Mouse (Mus musculus): ENCODE results near the gene Ccrl2. TPM values are rescaled to one million over a fixed set of nuclear protein-coding genes. Genes with fewer than 3 reads are reported as not detected.
A peak's percentile ranks its signal among the peaks of the same experiment; 100 is the strongest.

Ccrl2 gene
- polyA plus RNA-seq, 1 experiment from 2014 or later, result 15.7 TPM

- H3K9ac ChIP-seq (ENCODE audit: low read depth, low read length), result no peak within 1 kb of the TSS
- H3K36me3 ChIP-seq (ENCODE audit: control insufficient read depth, insufficient read depth), result no peaks in the 10 kb centered on the region
- no peaks in the 10 kb centered on the region for H3K27me3 ChIP-seq (ENCODE audit: control insufficient read depth, insufficient read depth, low read depth, low read length)
- ATAC-seq (ENCODE audit: low read depth), result peak; percentile 66; the same call in 1 of the 2 replicates
- no peaks in the 10 kb centered on the region for H3K9me3 ChIP-seq (replicated peaks; ENCODE audit: control insufficient read depth, low read length)
- peaks cover 2% of the 10 kb centered on the region; the same call in 1 of the 2 replicates for H3K4me1 ChIP-seq (ENCODE audit: control insufficient read depth, low read depth, low read length)
- H3K27ac ChIP-seq (ENCODE audit: low read length), result no peak within 1 kb of the TSS
- peak within 1 kb of the TSS; percentile 3; the same call in 1 of the 2 replicates for H3K4me3 ChIP-seq (ENCODE audit: low read depth, low read length)
- H3K4me2 ChIP-seq (ENCODE audit: low read depth, low read length), result no peak within 1 kb of the TSS
- WGBS (ENCODE audit: insufficient replicate concordance), result 24% methylated on average over 5 of the region's 5 CpGs
Observed at GRCm38 (mm10) chr9:111019022-111019421, 38.3 kb downstream of the Ccrl2 start, which contains the start of gene Ltf. Gene Ltf (plus strand): TSS chr9:111019271.

DNA sequence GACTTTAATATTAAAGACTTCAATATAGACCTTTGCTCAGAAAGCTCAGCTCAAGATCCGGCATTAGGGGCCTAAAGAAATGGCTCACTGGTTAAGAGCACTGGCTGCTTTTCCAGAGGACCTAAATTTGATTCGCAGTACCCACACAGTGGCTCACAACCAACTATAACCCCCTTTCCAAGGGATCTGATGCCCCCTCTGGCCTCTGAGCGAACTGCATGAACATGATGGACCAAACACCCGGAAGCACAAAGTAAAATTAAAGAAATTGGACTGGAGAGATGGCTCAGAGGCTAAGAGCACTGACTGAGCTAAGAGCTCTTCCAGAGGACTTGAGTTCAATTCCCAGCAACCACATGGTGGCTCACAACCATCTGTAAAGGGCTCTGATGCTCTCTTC lies 41.7 kb downstream of the Ccrl2 start:
- no peaks in the 10 kb centered on the region for H3K27me3 ChIP-seq (ENCODE audit: control insufficient read depth, insufficient read depth, low read depth, low read length)
- WGBS (ENCODE audit: insufficient replicate concordance), result 70% methylated on average over 4 of the region's 4 CpGs
- H3K9ac ChIP-seq (ENCODE audit: low read depth, low read length), result no peak overlapping the region
- no peaks in the 10 kb centered on the region for H3K36me3 ChIP-seq (ENCODE audit: control insufficient read depth, insufficient read depth)
- no peak for ATAC-seq (ENCODE audit: low read depth)
- H3K4me3 ChIP-seq (ENCODE audit: low read depth, low read length), result no peak overlapping the region
- H3K4me1 ChIP-seq (ENCODE audit: control insufficient read depth, low read depth, low read length), result peaks cover 2% of the 10 kb centered on the region; the same call in 1 of the 2 replicates
- no peak overlapping the region for H3K27ac ChIP-seq (ENCODE audit: low read length)
- no peak overlapping the region for H3K4me2 ChIP-seq (ENCODE audit: low read depth, low read length)
- H3K9me3 ChIP-seq (replicated peaks; ENCODE audit: control insufficient read depth, low read length), result no peaks in the 10 kb centered on the region

- H3K4me3 ChIP-seq (ENCODE audit: low read depth, low read length), result no peak overlapping the region
- H3K4me2 ChIP-seq (ENCODE audit: low read depth, low read length), result no peak overlapping the region
- no peak for ATAC-seq (ENCODE audit: low read depth)
- H3K4me1 ChIP-seq (ENCODE audit: control insufficient read depth, low read depth, low read length), result no peaks in the 10 kb centered on the region
- H3K36me3 ChIP-seq (ENCODE audit: control insufficient read depth, insufficient read depth), result no peaks in the 10 kb centered on the region
- H3K9ac ChIP-seq (ENCODE audit: low read depth, low read length), result no peak overlapping the region
- H3K27me3 ChIP-seq (ENCODE audit: control insufficient read depth, insufficient read depth, low read depth, low read length), result no peaks in the 10 kb centered on the region
- no peak overlapping the region for H3K27ac ChIP-seq (ENCODE audit: low read length)
- 34% methylated on average over 3 of the region's 3 CpGs for WGBS (ENCODE audit: insufficient replicate concordance)
- no peaks in the 10 kb centered on the region for H3K9me3 ChIP-seq (replicated peaks; ENCODE audit: control insufficient read depth, low read length)
Observed at GRCm38 (mm10) chr9:111012041-111012440, 45.3 kb downstream of the Ccrl2 start.

DNA sequence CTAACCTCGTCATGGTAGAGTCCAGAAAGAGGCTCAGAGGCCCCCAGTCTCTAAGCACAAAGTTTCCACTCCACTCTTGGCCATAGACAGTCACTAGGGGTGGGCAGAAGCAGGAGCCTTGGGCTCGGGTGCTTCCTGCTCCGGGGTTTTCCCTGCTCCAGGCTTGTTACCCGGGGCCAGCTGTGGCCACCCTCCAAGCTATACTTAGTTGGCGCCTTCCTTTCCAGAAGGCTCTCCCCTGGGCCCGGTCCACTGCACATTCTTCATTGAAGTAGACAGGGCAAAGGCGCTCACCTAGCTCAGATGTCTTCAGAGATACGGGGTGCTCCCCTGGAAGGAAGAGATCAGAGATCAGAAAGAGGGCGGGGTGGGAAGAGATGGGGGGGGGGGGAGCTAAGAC lies 45.8 kb downstream of the Ccrl2 start:
- H3K4me3 ChIP-seq (ENCODE audit: low read depth, low read length), result no peak overlapping the region
- no peak overlapping the region for H3K27ac ChIP-seq (ENCODE audit: low read length)
- no peaks in the 10 kb centered on the region for H3K9me3 ChIP-seq (replicated peaks; ENCODE audit: control insufficient read depth, low read length)
- no peak for ATAC-seq (ENCODE audit: low read depth)
- H3K36me3 ChIP-seq (ENCODE audit: control insufficient read depth, insufficient read depth), result no peaks in the 10 kb centered on the region
- no peaks in the 10 kb centered on the region for H3K4me1 ChIP-seq (ENCODE audit: control insufficient read depth, low read depth, low read length)
- H3K9ac ChIP-seq (ENCODE audit: low read depth, low read length), result no peak overlapping the region
- H3K4me2 ChIP-seq (ENCODE audit: low read depth, low read length), result no peak overlapping the region
- WGBS (ENCODE audit: insufficient replicate concordance), result 67% methylated on average over 9 of the region's 9 CpGs
- no peaks in the 10 kb centered on the region for H3K27me3 ChIP-seq (ENCODE audit: control insufficient read depth, insufficient read depth, low read depth, low read length)

DNA sequence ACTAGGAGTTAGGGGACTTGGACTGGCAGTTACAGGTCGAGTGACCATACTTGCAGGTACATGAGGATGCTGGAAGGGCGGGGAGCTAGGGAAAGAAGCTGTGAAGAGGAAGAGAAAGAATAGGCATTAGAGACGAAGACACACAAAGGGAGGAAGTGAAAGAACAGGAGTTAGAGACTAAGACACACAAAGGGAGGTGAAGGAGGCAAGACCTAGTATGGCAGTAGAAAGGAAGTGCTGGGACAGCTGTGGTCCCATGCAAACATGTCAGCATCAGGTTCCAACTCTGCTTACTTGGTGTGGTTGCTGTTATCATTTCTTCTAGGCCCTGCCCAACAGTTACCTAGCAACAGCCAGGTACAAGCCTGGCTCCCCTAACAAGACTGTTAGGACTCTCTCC lies 47.6 kb downstream of the Ccrl2 start:
- H3K9me3 ChIP-seq (replicated peaks; ENCODE audit: control insufficient read depth, low read length), result no peaks in the 10 kb centered on the region
- H3K27me3 ChIP-seq (ENCODE audit: control insufficient read depth, insufficient read depth, low read depth, low read length), result no peaks in the 10 kb centered on the region
- H3K9ac ChIP-seq (ENCODE audit: low read depth, low read length), result no peak overlapping the region
- no peaks in the 10 kb centered on the region; the same call in 1 of the 2 replicates for H3K36me3 ChIP-seq (ENCODE audit: control insufficient read depth, insufficient read depth)
- no peaks in the 10 kb centered on the region for H3K4me1 ChIP-seq (ENCODE audit: control insufficient read depth, low read depth, low read length)
- H3K4me3 ChIP-seq (ENCODE audit: low read depth, low read length), result no peak overlapping the region
- no peak overlapping the region for H3K27ac ChIP-seq (ENCODE audit: low read length)
- H3K4me2 ChIP-seq (ENCODE audit: low read depth, low read length), result no peak overlapping the region
- ATAC-seq (ENCODE audit: low read depth), result no peak
- 47% methylated on average over 3 of the region's 3 CpGs for WGBS (ENCODE audit: insufficient replicate concordance)

DNA sequence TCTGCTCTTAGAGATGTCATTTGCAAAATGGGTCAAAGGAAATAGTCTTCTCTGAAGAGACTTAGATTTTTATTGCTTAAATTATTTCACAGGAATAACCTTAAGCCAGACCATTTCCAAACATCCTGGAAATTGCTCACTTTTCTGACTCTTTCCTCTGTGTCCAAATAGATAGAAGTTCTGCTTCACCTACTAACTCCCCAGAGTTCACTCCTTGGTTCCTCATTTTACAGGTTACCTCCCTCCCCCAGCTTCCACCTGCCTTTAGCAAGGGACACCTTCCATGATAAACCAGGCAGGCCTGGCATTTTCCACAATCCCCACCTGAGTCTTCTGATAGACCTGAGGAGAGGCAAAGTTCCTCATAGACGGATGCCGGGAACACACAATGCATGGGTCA lies 50.8 kb downstream of the Ccrl2 start:
- H3K4me1 ChIP-seq (ENCODE audit: control insufficient read depth, low read depth, low read length), result peaks cover 4% of the 10 kb centered on the region
- WGBS (ENCODE audit: insufficient replicate concordance), result 68% methylated on average over 2 of the region's 2 CpGs
- no peak overlapping the region for H3K4me2 ChIP-seq (ENCODE audit: low read depth, low read length)
- H3K9ac ChIP-seq (ENCODE audit: low read depth, low read length), result no peak overlapping the region
- no peak for ATAC-seq (ENCODE audit: low read depth)
- no peaks in the 10 kb centered on the region for H3K9me3 ChIP-seq (replicated peaks; ENCODE audit: control insufficient read depth, low read length)
- H3K36me3 ChIP-seq (ENCODE audit: control insufficient read depth, insufficient read depth), result no peaks in the 10 kb centered on the region; the same call in 1 of the 2 replicates
- H3K4me3 ChIP-seq (ENCODE audit: low read depth, low read length), result no peak overlapping the region
- H3K27me3 ChIP-seq (ENCODE audit: control insufficient read depth, insufficient read depth, low read depth, low read length), result no peaks in the 10 kb centered on the region
- H3K27ac ChIP-seq (ENCODE audit: low read length), result no peak overlapping the region

Other genes starting within 250 kb of the Ccrl2 start
- gene Prss44, start 243.5 kb downstream of the Ccrl2 start, polyA plus RNA-seq (2015; fragmentation: Nextera tagmentation; extraction: Ambion mirVana), result not detected in 2 replicates
- gene Prss43, start 230.8 kb downstream of the Ccrl2 start, polyA plus RNA-seq (2015; fragmentation: Nextera tagmentation; extraction: Ambion mirVana), result not detected in 2 replicates
- not detected in 2 replicates for gene Prss45, start 222.9 kb downstream of the Ccrl2 start, polyA plus RNA-seq (2015; fragmentation: Nextera tagmentation; extraction: Ambion mirVana)
- gene Prss46, start 213.0 kb downstream of the Ccrl2 start, polyA plus RNA-seq (2015; fragmentation: Nextera tagmentation; extraction: Ambion mirVana), result not detected in 2 replicates
- gene Prss50, start 199.6 kb downstream of the Ccrl2 start, polyA plus RNA-seq (2015; fragmentation: Nextera tagmentation; extraction: Ambion mirVana), result 8.2 and 8.6 TPM in 2 replicates
- gene Als2cl, start 177.6 kb downstream of the Ccrl2 start, polyA plus RNA-seq (2015; fragmentation: Nextera tagmentation; extraction: Ambion mirVana), result 1.8 and 2.0 TPM in 2 replicates
- gene Tmie, start 177.4 kb downstream of the Ccrl2 start, polyA plus RNA-seq (2015; fragmentation: Nextera tagmentation; extraction: Ambion mirVana), result 2.0 and 2.8 TPM in 2 replicates
- gene Fam240a, start 140.7 kb downstream of the Ccrl2 start, polyA plus RNA-seq (2015; fragmentation: Nextera tagmentation; extraction: Ambion mirVana), result not detected in 2 replicates
- gene Tdgf1, start 111.4 kb downstream of the Ccrl2 start, polyA plus RNA-seq (2015; fragmentation: Nextera tagmentation; extraction: Ambion mirVana), result not detected in 2 replicates
- 0.29 and 0.44 TPM in 2 replicates for gene Lrrc2, start 106.0 kb downstream of the Ccrl2 start, polyA plus RNA-seq (2015; fragmentation: Nextera tagmentation; extraction: Ambion mirVana)
- 13.7 and 18.1 TPM in 2 replicates for gene Rtp3, start 66.9 kb downstream of the Ccrl2 start, polyA plus RNA-seq (2015; fragmentation: Nextera tagmentation; extraction: Ambion mirVana)
- gene Ltf, start 38.2 kb downstream of the Ccrl2 start, polyA plus RNA-seq (2015; fragmentation: Nextera tagmentation; extraction: Ambion mirVana), result 173 and 211 TPM in 2 replicates
- gene Lrrfip2, start 60.1 kb upstream of the Ccrl2 start, polyA plus RNA-seq (2015; fragmentation: Nextera tagmentation; extraction: Ambion mirVana), result 16.2 and 16.9 TPM in 2 replicates
- gene Mlh1, start 214.3 kb upstream of the Ccrl2 start, polyA plus RNA-seq (2015; fragmentation: Nextera tagmentation; extraction: Ambion mirVana), result 19.1 and 21.2 TPM in 2 replicates
- gene Epm2aip1, start 214.4 kb upstream of the Ccrl2 start, polyA plus RNA-seq (2015; fragmentation: Nextera tagmentation; extraction: Ambion mirVana), result 8.2 and 9.0 TPM in 2 replicates

Data from liver, embryonic 16.5 days (tissue).